Mouse (Mus musculus) limb, embryonic 14.5 days (tissue): ENCODE results near the gene Tomm20l. TPM values are rescaled to one million over a fixed set of nuclear protein-coding genes. Genes with fewer than 3 reads are reported as not detected.

Experiments
- ATAC-seq: fragments of 200-750 bp; cut with Nextera tagmentation; 2 replicates; pipeline ENCODE4 v1.8.0; 2017; ENCODE audit warnings: low read depth, moderate number of reproducible peaks, moderate TSS enrichment; ENCODE audit not compliant: low FRiP score
- DNase-seq: peaks from one replicate; pipeline ENCODE4 v3.0.0-alpha.2; 2015; ENCODE audit warnings: low spot score
- H3K27ac ChIP-seq: fragments of 300-500 bp; sonication (generic); replicated peaks from 2 replicates; pipeline ENCODE4 v1.5.1; 2014; ENCODE audit warnings: low read depth, mild to moderate bottlenecking, low read length, moderate library complexity, mixed read lengths
- H3K27me3 ChIP-seq: fragments of 300-500 bp; sonication (generic); 2 replicates; pipeline ENCODE4 v1.6.1; 2014; ENCODE audit warnings: low read length, mixed read lengths; ENCODE audit not compliant: control insufficient read depth, insufficient read depth
- H3K36me3 ChIP-seq: fragments of 300-500 bp; sonication (generic); 2 replicates; pipeline ENCODE4 v1.6.1; 2014; ENCODE audit warnings: mild to moderate bottlenecking, low read length, moderate library complexity, mixed read lengths; ENCODE audit not compliant: control insufficient read depth, insufficient read depth
- H3K4me1 ChIP-seq: fragments of 300-500 bp; sonication (generic); 2 replicates; pipeline ENCODE4 v1.6.1; 2014; ENCODE audit warnings: antibody characterized with exemption, low read length, mixed read lengths; ENCODE audit not compliant: control insufficient read depth, insufficient read depth
- H3K4me2 ChIP-seq: fragments of 300-500 bp; sonication (generic); replicated peaks from 2 replicates; pipeline ENCODE4 v1.6.1; 2014; ENCODE audit warnings: low read depth, mild to moderate bottlenecking, low read length, moderate library complexity; ENCODE audit not compliant: severe bottlenecking
- H3K4me3 ChIP-seq: fragments of 300-500 bp; sonication (generic); replicated peaks from 2 replicates; pipeline ENCODE4 v1.5.1; 2014; ENCODE audit warnings: low read length
- H3K9ac ChIP-seq: fragments of 300-500 bp; sonication (generic); 2 replicates; pipeline ENCODE4 v1.6.1; 2014; ENCODE audit warnings: mild to moderate bottlenecking, low read depth, low read length, moderate library complexity; ENCODE audit not compliant: severe bottlenecking
- H3K9me3 ChIP-seq: fragments of 300-500 bp; sonication (generic); 2 replicates; pipeline ENCODE4 v1.6.1; 2016; ENCODE audit warnings: low read length; ENCODE audit not compliant: control insufficient read depth
- POLR2A ChIP-seq: fragments of 200-500 bp; IDR thresholded peaks from 2 replicates; pipeline ENCODE4 v1.8.0; 2012; ENCODE audit warnings: inconsistent platforms, mild to moderate bottlenecking, moderate library complexity, borderline replicate concordance; ENCODE audit not compliant: insufficient read depth, insufficient read length; ENCODE audit errors: extremely low read depth
- WGBS: fragments of 180-500 bp; shearing (Covaris S2); extraction: QIAGEN DNeasy Blood & Tissue Kit; methylation state at CpG from one replicate; pipeline ENCODE4 v1.1.7; 2014; 5-methylcytosine and 5-hydroxymethylcytosine counted together
- polyA plus RNA-seq, 2 experiments: library from polyadenylated mRNA; depleted of rRNA in 1 of 2; stranded (reverse) in 1 of 2; unstranded in 1 of 2; fragments of >200 nt; fragmentation: Nextera tagmentation in 1 of 2; extraction: Ambion mirVana in 1 of 2; gene quantifications; 2 replicates each; pipeline versions ENCODE4 v1.2.1 to v1.2.3; 2012 to 2014

Gene Tomm20l
- polyA plus RNA-seq, 2 experiments: not detected

DNA sequence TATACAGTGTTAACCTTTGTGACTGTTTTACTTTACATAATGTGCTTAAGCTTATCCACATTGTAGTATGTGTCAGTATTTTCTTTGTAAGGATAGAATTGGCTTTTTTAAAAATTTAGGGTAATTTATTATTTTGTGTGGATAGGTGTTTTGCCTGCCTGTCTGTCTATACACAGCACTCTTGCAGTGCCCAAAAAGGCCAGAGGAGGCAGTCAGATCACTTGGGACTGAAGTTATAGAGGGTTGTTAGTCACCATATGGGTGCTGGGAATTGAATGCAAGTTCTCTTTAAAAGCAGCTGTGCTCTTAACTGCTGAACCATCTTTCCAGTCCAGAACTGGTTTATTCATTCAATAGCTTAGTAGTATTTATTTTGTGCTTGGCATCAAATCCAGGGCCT, 30.0 kb downstream of the Tomm20l start:
- ATAC-seq: no peak
- Histone ChIP-seq H3K9ac (no peak overlapping the region), H3K4me1 (peaks cover 8% of the 10 kb centered on the region), H3K27ac (no peak overlapping the region), H3K4me3 (no peak overlapping the region), H3K27me3 (no peaks in the 10 kb centered on the region), H3K9me3 (no peaks in the 10 kb centered on the region), H3K4me2 (no peak overlapping the region), H3K36me3 (peaks cover 61% of the 10 kb centered on the region)
- no peak for TF ChIP-seq POLR2A
- no peak for DNase-seq

DNA sequence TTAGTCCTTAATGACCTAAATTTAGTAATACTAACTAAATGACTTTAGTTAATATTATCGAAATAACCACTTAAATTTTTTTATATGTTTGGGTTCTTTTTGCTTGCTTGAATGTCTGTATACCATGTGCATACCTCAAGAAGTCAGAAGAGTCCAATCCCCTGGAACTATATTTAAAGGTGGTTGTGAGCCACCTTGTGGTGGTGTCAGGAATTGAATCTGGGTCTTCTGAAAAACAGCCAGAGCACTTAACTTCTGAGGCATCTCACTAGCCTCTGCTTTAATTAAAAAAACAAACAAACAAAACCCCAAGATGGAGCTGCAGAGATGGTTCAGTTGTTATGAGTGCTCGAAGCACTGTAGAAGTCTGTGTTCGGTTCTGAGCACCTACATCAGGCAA, 36.4 kb downstream of the Tomm20l start:
- Histone ChIP-seq H3K27me3 (no peaks in the 10 kb centered on the region), H3K4me1 (no peaks in the 10 kb centered on the region), H3K4me3 (no peak overlapping the region), H3K9ac (no peak overlapping the region), H3K4me2 (no peak overlapping the region), H3K36me3 (peaks cover 82% of the 10 kb centered on the region), H3K27ac (no peak overlapping the region), H3K9me3 (no peaks in the 10 kb centered on the region)
- DNase-seq (peak; percentile 34), ATAC-seq (no peak)
- 82% methylated on average over 3 of the region's 3 CpGs for WGBS
- no peak for TF ChIP-seq POLR2A

DNA sequence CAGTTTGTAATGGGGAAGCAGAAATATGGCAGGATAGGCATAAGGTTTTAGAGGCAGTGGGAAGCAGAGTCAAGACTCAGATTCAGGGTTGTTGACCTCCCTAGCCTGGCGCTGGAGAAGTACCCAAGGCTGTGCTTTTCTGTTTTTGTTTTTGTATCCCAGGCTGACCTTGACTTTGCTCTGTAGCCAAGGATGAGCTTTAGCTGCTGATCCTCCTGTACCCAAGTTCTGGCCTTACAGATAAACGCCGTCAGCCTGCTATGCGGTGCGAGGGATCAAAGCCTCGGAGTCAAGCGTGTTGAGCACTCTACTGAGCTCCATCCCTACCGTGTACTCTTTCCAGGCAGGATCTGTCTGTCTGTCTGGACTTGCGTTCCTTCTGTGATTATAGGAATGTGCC, 37.6 kb downstream of the Tomm20l start:
- Histone ChIP-seq H3K4me1 (no peaks in the 10 kb centered on the region), H3K27me3 (no peaks in the 10 kb centered on the region), H3K4me2 (no peak overlapping the region), H3K4me3 (no peak overlapping the region), H3K9ac (no peak overlapping the region), H3K27ac (no peak overlapping the region), H3K9me3 (no peaks in the 10 kb centered on the region), H3K36me3 (peaks cover 81% of the 10 kb centered on the region)
- WGBS: 93% methylated on average over 9 of the region's 9 CpGs
- no peak for TF ChIP-seq POLR2A
- ATAC-seq: no peak
- no peak for DNase-seq

DNA sequence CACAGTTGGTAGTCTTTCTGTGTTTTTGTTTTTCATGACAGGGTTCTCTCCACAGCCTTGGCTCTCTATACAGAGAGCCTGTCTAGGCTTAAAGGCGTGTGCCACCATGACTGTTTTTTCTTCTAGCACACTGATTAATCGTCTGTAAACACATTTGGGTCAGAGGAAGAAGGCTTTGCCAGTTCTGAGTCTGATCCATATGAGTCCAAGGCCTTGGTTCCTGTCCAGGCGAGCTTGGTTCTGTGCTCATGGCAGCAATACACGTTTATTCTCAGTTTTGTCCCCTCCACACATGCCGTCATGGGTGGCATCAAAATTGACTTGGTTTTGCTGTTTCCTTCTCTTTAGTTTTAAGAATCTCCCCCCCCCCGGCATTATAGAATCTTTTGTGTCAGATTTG, 38.2 kb downstream of the Tomm20l start:
- Histone ChIP-seq H3K9me3 (no peaks in the 10 kb centered on the region), H3K4me1 (no peaks in the 10 kb centered on the region), H3K4me2 (no peak overlapping the region), H3K4me3 (no peak overlapping the region), H3K9ac (no peak overlapping the region), H3K27ac (no peak overlapping the region), H3K27me3 (no peaks in the 10 kb centered on the region), H3K36me3 (peaks cover 75% of the 10 kb centered on the region)
- no peak for TF ChIP-seq POLR2A
- no peak for ATAC-seq
- no peak for DNase-seq
- WGBS: 84% methylated on average over 6 of the region's 6 CpGs

DNA sequence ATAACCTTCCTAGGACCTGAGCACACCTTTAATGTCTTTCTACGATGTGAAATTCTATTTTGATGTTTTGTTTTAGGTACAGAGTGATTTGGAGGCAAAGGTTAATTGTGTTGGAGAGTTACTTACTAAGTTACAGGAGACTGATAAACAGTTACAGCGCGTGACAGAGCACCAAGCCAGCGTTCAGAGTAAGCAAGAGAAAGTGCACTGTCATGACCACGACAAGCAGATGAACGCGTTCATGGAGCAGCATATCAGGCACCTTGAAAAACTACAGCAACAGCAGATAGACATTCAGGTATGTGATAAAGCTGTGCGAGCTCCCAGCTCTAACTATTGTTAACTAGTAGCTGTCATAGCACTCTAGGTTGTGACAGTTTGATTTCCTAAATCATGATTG, 38.9 kb downstream of the Tomm20l start:
- no peak for ATAC-seq
- Histone ChIP-seq H3K4me1 (no peaks in the 10 kb centered on the region), H3K27ac (no peak overlapping the region), H3K4me2 (no peak overlapping the region), H3K36me3 (peaks cover 74% of the 10 kb centered on the region), H3K9ac (no peak overlapping the region), H3K9me3 (no peaks in the 10 kb centered on the region), H3K27me3 (no peaks in the 10 kb centered on the region), H3K4me3 (no peak overlapping the region)
- 95% methylated on average over 8 of the region's 8 CpGs for WGBS
- TF ChIP-seq POLR2A: no peak
- DNase-seq: no peak

DNA sequence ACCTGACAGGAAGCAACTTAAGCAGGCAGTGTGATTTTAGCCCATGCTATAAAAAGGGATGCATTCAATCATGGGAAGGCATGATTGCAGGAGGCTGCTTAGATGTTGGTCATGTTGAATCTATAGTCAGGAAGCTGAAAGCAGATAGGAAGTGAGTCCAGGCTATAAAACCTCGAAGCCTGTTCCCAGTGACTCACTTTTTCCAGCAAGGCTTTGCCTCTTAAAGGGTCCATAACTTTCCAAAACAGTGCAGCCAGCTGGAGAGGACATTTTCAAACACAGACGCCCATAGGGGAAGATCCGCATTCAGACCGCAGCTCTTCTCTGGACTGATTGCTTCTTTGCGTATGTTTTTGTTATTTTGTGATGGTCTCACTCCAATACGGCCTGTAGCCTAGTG, 43.8 kb downstream of the Tomm20l start:
- Histone ChIP-seq H3K4me1 (no peaks in the 10 kb centered on the region), H3K27ac (no peak overlapping the region), H3K27me3 (no peaks in the 10 kb centered on the region), H3K4me2 (no peak overlapping the region), H3K36me3 (peaks cover 76% of the 10 kb centered on the region), H3K4me3 (no peak overlapping the region), H3K9ac (no peak overlapping the region), H3K9me3 (no peaks in the 10 kb centered on the region)
- ATAC-seq (no peak), DNase-seq (no peak)
- no peak for TF ChIP-seq POLR2A
- WGBS: 91% methylated on average over 6 of the region's 6 CpGs
